Mouse (Mus musculus) testis, adult 2 months (tissue): ENCODE results near the gene Spata31d1a.

ENCODE experiments used
- CTCF ChIP-seq: fragments of 200-500 bp; IDR thresholded peaks from 2 replicates; pipeline ENCODE4 v1.5.1; 2012; ENCODE audit warnings: low read depth, mild to moderate bottlenecking, inconsistent platforms, low read length, moderate library complexity; ENCODE audit not compliant: control insufficient read depth, insufficient read depth, insufficient replicate concordance
- POLR2A ChIP-seq: fragments of 200-500 bp; IDR thresholded peaks from 2 replicates; pipeline ENCODE4 v1.6.1; 2012; ENCODE audit warnings: low read depth, mild to moderate bottlenecking, inconsistent platforms, low read length, moderate library complexity; ENCODE audit not compliant: control insufficient read depth

GRCm38 (mm10) chr13:59739397-59739796 lies 29.3 kb upstream of the Spata31d1a start:
- TF ChIP-seq CTCF (no peak), POLR2A (no peak; the same call in 1 of the 2 replicates)
